Mouse (Mus musculus) limb, embryonic 10.5 days (tissue): ENCODE measurements around the gene Gm10643. TPM values are rescaled to one million over a fixed set of nuclear protein-coding genes. Genes with fewer than 3 reads are reported as not detected.

ENCODE experiments used
- DNase-seq: peaks from one replicate; pipeline ENCODE4 v3.0.0-alpha.2; 2017; ENCODE audit warnings: low spot score
- H3K27ac ChIP-seq: fragments of 300-500 bp; sonication (generic); 2 replicates; pipeline ENCODE4 v1.5.1; 2016; ENCODE audit warnings: mild to moderate bottlenecking
- H3K27me3 ChIP-seq: fragments of 300-500 bp; sonication (generic); 2 replicates; pipeline ENCODE4 v1.6.1; 2016; ENCODE audit warnings: low read depth, mild to moderate bottlenecking; ENCODE audit not compliant: poor library complexity, severe bottlenecking
- H3K36me3 ChIP-seq: fragments of 300-500 bp; sonication (generic); 2 replicates; pipeline ENCODE4 v1.6.1; 2016; ENCODE audit warnings: mild to moderate bottlenecking, moderate library complexity
- H3K4me1 ChIP-seq: fragments of 300-500 bp; sonication (generic); 2 replicates; pipeline ENCODE4 v1.6.1; 2016
- H3K4me3 ChIP-seq: fragments of 300-500 bp; sonication (generic); 2 replicates; pipeline ENCODE4 v1.5.1; 2016; ENCODE audit warnings: mild to moderate bottlenecking, moderate library complexity
- H3K9me3 ChIP-seq: fragments of 300-500 bp; sonication (generic); replicated peaks from 2 replicates; pipeline ENCODE4 v1.6.1; 2016; ENCODE audit warnings: mild to moderate bottlenecking
- WGBS: fragments of 180-500 bp; shearing (Covaris S2); methylation state at CpG from one replicate; pipeline ENCODE4 v1.1.7; 2016; 5-methylcytosine and 5-hydroxymethylcytosine counted together
- microRNA counts: library from miRNA; unstranded; fragments of <30 nt; microRNA quantifications from one replicate; lab custom pipeline; 2017
- microRNA-seq: library from miRNA; unstranded; fragments of <30 nt; microRNA quantifications from one replicate; pipeline ENCODE4, GENCODE M21; 2017
- polyA plus RNA-seq: library from polyadenylated mRNA; unstranded; fragments of >200 nt; fragmentation: Nextera tagmentation; extraction: Ambion mirVana; gene quantifications from 2 replicates; pipeline ENCODE4 v1.2.1, GENCODE M21; 2016

Gm10643 gene
- polyA plus RNA-seq, 1 experiment from 2014 or later: 1.0 TPM

DNA sequence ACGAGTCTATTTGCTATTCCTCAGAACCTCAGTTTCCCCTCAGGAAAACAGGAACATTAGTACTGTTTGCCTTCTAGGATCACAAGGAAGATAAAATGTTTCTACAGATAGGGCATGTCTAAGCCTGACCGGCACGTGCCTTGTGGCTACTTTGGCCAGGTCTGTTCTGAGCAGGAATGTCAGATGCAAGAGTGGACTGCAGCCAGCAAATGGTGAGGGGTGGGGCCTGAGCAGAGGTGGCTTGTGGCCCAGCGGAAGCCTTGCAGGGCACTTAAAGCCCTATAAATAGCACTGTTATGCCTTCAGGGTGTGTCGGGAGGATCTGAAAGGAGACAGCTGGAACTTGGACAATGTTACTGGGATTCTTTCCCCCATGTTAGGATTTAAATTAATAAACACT lies 41.9 kb downstream of the Gm10643 start:
- no peak overlapping the region for H3K27ac ChIP-seq
- no peaks in the 10 kb centered on the region for H3K9me3 ChIP-seq
- no peak for DNase-seq
- H3K27me3 ChIP-seq: peaks cover 89% of the 10 kb centered on the region
- 27% methylated on average over 5 of the region's 5 CpGs for WGBS
- H3K4me3 ChIP-seq: no peak overlapping the region
- no peaks in the 10 kb centered on the region for H3K36me3 ChIP-seq
- peaks cover 41% of the 10 kb centered on the region for H3K4me1 ChIP-seq

DNA sequence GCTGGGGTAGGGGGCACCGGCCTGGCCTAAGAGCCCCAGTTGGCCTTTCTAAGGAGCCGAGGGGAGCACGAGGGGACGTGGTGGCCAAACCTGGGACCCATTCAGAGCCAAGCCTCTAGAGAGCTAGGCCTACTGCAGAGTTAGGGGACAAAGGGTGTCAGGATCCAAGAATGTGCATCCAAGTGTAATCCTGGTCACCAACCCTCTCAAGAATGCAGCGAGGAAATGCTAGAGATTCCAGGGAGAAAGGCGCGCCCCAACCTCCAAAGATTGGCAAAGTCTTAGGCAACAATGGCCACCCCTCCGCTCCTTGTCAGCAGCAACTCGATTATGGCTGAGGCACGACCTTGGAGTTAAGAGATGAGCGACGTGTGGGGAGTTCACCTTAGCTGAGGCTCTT lies 43.4 kb downstream of the Gm10643 start:
- Histone ChIP-seq H3K4me3 (peak overlapping the region; percentile 27), H3K27ac (peak overlapping the region; percentile 62)

GRCm38 (mm10) chr8:84021096-84021495 lies 43.8 kb downstream of the Gm10643 start, which contains the start of gene Palm3:
Gene Palm3, plus strand, starts transcription at chr8:84021471.
- Histone ChIP-seq H3K27me3 (peaks cover 69% of the 10 kb centered on the region), H3K4me1 (peaks cover 33% of the 10 kb centered on the region), H3K36me3 (no peaks in the 10 kb centered on the region), H3K9me3 (no peaks in the 10 kb centered on the region), H3K27ac (peak within 1 kb of the TSS; percentile 62), H3K4me3 (peak within 1 kb of the TSS; percentile 27)
- no peak for DNase-seq
- 5% methylated on average over 18 of the region's 18 CpGs for WGBS

More for the DNA sequence above, 43.4 kb downstream of the Gm10643 start:
- H3K36me3 ChIP-seq: no peaks in the 10 kb centered on the region
- peaks cover 74% of the 10 kb centered on the region for H3K27me3 ChIP-seq
- no peak for DNase-seq
- 46% methylated on average over 12 of the region's 12 CpGs for WGBS
- no peaks in the 10 kb centered on the region for H3K9me3 ChIP-seq
- peaks cover 38% of the 10 kb centered on the region for H3K4me1 ChIP-seq

- Histone ChIP-seq H3K9me3 (no peaks in the 10 kb centered on the region), H3K36me3 (no peaks in the 10 kb centered on the region), H3K4me1 (peaks cover 26% of the 10 kb centered on the region), H3K27me3 (peaks cover 61% of the 10 kb centered on the region), H3K27ac (no peak overlapping the region), H3K4me3 (no peak overlapping the region)
- WGBS: 85% methylated on average over 9 of the region's 9 CpGs
- no peak for DNase-seq
These were observed 45.2 kb downstream of the Gm10643 start for GRCm38 (mm10) chr8:84019738-84020137.

- Histone ChIP-seq H3K4me1 (peaks cover 26% of the 10 kb centered on the region), H3K36me3 (no peaks in the 10 kb centered on the region), H3K27ac (no peak overlapping the region), H3K4me3 (no peak overlapping the region), H3K9me3 (no peaks in the 10 kb centered on the region), H3K27me3 (peaks cover 58% of the 10 kb centered on the region)
- WGBS: 94% methylated on average over 5 of the region's 5 CpGs
- no peak for DNase-seq
These were observed 49.1 kb downstream of the Gm10643 start for GRCm38 (mm10) chr8:84015833-84016232.

MicroRNA genes within 50 kb of the gene (microRNA counts, 519-probe panel; counts per million panel counts)
- microRNA mmu-miR-709 (lab: Ali Mortazavi, UCI): 2,761 counts per million, percentile 73 among the panel's probes with 10 or more counts

Small RNA genes lying within 50 kb of the gene (microRNA-seq; reads per million reads assigned to microRNA genes)
- gene Mir709: not detected

Other genes with a start within 250 kb of the Gm10643 start
- gene Adgrl1, start 165.0 kb downstream of the Gm10643 start, polyA plus RNA-seq: 12.3 and 16.2 TPM in 2 replicates
- 0.58 and 0.70 TPM in 2 replicates for gene Gm10644, start 109.9 kb downstream of the Gm10643 start, polyA plus RNA-seq
- gene Asf1b, start 109.6 kb downstream of the Gm10643 start, polyA plus RNA-seq: 94.6 and 101 TPM in 2 replicates
- gene Prkaca, start 92.1 kb downstream of the Gm10643 start, polyA plus RNA-seq: 136 and 158 TPM in 2 replicates
- 10.3 and 12.5 TPM in 2 replicates for gene Samd1, start 67.5 kb downstream of the Gm10643 start, polyA plus RNA-seq
- 0.28 and 0.73 TPM in 2 replicates for gene 1700067K01Rik, start 63.6 kb downstream of the Gm10643 start, polyA plus RNA-seq
- gene 2210011C24Rik, start 53.0 kb downstream of the Gm10643 start, polyA plus RNA-seq: 0.13 TPM in 1 of 2 replicates, not detected in the other
- 6.5 and 6.6 TPM in 2 replicates for gene Palm3, start 43.7 kb downstream of the Gm10643 start, polyA plus RNA-seq
- gene Il27ra, start 22.5 kb downstream of the Gm10643 start, polyA plus RNA-seq: 0.40 and 0.58 TPM in 2 replicates
- gene Rln3, start 20.1 kb downstream of the Gm10643 start, polyA plus RNA-seq: not detected in 2 replicates
- gene Rfx1, start 1.7 kb upstream of the Gm10643 start, polyA plus RNA-seq: 9.5 and 11.3 TPM in 2 replicates
- gene Dcaf15, start 39.6 kb upstream of the Gm10643 start, polyA plus RNA-seq: 20.2 and 20.8 TPM in 2 replicates
- 0.29 TPM in 1 of 2 replicates, not detected in the other for gene Podnl1, start 60.9 kb upstream of the Gm10643 start, polyA plus RNA-seq
- gene Cc2d1a, start 82.8 kb upstream of the Gm10643 start, polyA plus RNA-seq: 22.6 and 24.8 TPM in 2 replicates
- 1.5 and 2.3 TPM in 2 replicates for gene 4930432K21Rik, start 82.9 kb upstream of the Gm10643 start, polyA plus RNA-seq
- gene Nanos3, start 120.1 kb upstream of the Gm10643 start, polyA plus RNA-seq: 3.1 and 3.2 TPM in 2 replicates
- 40.1 and 44.4 TPM in 2 replicates for gene Zswim4, start 171.9 kb upstream of the Gm10643 start, polyA plus RNA-seq
- 420 and 449 TPM in 2 replicates for gene D8Ertd738e, start 184.6 kb upstream of the Gm10643 start, polyA plus RNA-seq
- gene Mri1, start 192.2 kb upstream of the Gm10643 start, polyA plus RNA-seq: 75.0 and 83.0 TPM in 2 replicates
- gene Ccdc130, start 205.2 kb upstream of the Gm10643 start, polyA plus RNA-seq: 15.0 and 22.9 TPM in 2 replicates